Comparison of ENCODE assay signal across 18 mouse cellular contexts in genomic region chr12:111558655-111559054, GRCm38 (mm10). TPM values are rescaled to one million over a fixed set of nuclear protein-coding genes. Genes with fewer than 3 reads are reported as not detected.
DNase-seq lines count a peak whose midpoint lies in the region; ATAC-seq and TF ChIP-seq lines count a peak whose summit lies in the region.
"Had no signal": no experiment of that assay in that cellular context is flagged by ENCODE, and none has a peak within 500 bp of the region (broad histone marks: within the 10 kb centered on the region; RNA-seq: fewer than 3 reads in every experiment).

No protein-coding gene starts in this region.

- DNase-seq in kidney, postnatal 14 days, result no peak
- DNase-seq in c-Kit-positive CD71-positive TER-119-negative erythroid progenitor cells, embryonic 14.5 days (ENCODE audit: low read depth), result peak; percentile 47
- DNase-seq in liver, result peak; percentile 85
- DNase-seq in layer of hippocampus, adult 9-10 months (ENCODE audit: low spot score), result no peak
- no peak for DNase-seq in urinary bladder, postnatal 25 days (ENCODE audit: low spot score)
- DNase-seq in thymus, adult 2 months, result no peak
- DNase-seq: adrenal gland, postnatal 25 days; cerebellum, adult 9-11 months; heart, postnatal 10 days; kidney, postnatal 25 days; lung, postnatal 10 days; right cerebral cortex, postnatal 14 days had no signal

- no peak overlapping the region for H3K4me3 ChIP-seq in kidney, embryonic 15.5 days (replicated peaks)
- no peak overlapping the region for H3K4me3 ChIP-seq in thymus, adult 2 months (ENCODE audit: control insufficient read depth, insufficient read depth, low read length)
- H3K4me3 ChIP-seq: embryonic facial prominence, embryonic 13.5 days; forebrain, embryonic 12.5 days; hindbrain, embryonic 13.5 days; neural tube, embryonic 12.5 days had no signal

- no peak overlapping the region for H3K9ac ChIP-seq in kidney, embryonic 15.5 days
- H3K9ac ChIP-seq: embryonic facial prominence, embryonic 13.5 days; forebrain, embryonic 12.5 days; hindbrain, embryonic 13.5 days; neural tube, embryonic 12.5 days had no signal

- WGBS in kidney, embryonic 15.5 days, result 54% methylated on average over 2 of the region's 2 CpGs
- WGBS in thymus, adult 2 months, result 83% methylated on average over 2 of the region's 2 CpGs

- no peak overlapping the region for H3K27ac ChIP-seq in kidney, embryonic 15.5 days
- no peak overlapping the region for H3K27ac ChIP-seq in thymus, adult 2 months (ENCODE audit: control insufficient read depth, insufficient read depth, low read length)
- H3K27ac ChIP-seq: embryonic facial prominence, embryonic 13.5 days; forebrain, embryonic 12.5 days; hindbrain, embryonic 13.5 days; neural tube, embryonic 12.5 days had no signal

- no peak overlapping the region for H3K4me2 ChIP-seq in kidney, embryonic 15.5 days
- H3K4me2 ChIP-seq: embryonic facial prominence, embryonic 13.5 days; forebrain, embryonic 12.5 days; hindbrain, embryonic 13.5 days; neural tube, embryonic 12.5 days had no signal

- no peak for TF ChIP-seq CTCF in thymus, adult 2 months (IDR thresholded peaks at IDR 0.05; ENCODE audit: borderline replicate concordance, control insufficient read depth, extremely low read depth, insufficient read depth, low read length, poor library complexity)

- no peaks in the 10 kb centered on the region for H3K27me3 ChIP-seq in kidney, embryonic 15.5 days
- no peaks in the 10 kb centered on the region for H3K27me3 ChIP-seq in thymus, adult 2 months (ENCODE audit: control insufficient read depth, insufficient read depth, low read length)
- H3K27me3 ChIP-seq: embryonic facial prominence, embryonic 13.5 days; forebrain, embryonic 12.5 days; hindbrain, embryonic 13.5 days; neural tube, embryonic 12.5 days had no signal

- H3K36me3 ChIP-seq in kidney, embryonic 15.5 days, result no peaks in the 10 kb centered on the region
- H3K36me3 ChIP-seq in thymus, adult 2 months (ENCODE audit: control insufficient read depth, insufficient read depth, low read length), result no peaks in the 10 kb centered on the region
- H3K36me3 ChIP-seq: embryonic facial prominence, embryonic 13.5 days; forebrain, embryonic 12.5 days; hindbrain, embryonic 13.5 days; neural tube, embryonic 12.5 days had no signal

- ATAC-seq in kidney, embryonic 15.5 days (replicated peaks; ENCODE audit: low FRiP score), result peak; percentile 64; the same call in 1 of the 2 replicates
- peak; percentile 47 for ATAC-seq in megakaryocyte progenitor cell, adult 5-6 weeks (replicated peaks; ENCODE audit: poor library complexity)

- no peak for TF ChIP-seq POLR2A in thymus, adult 2 months (IDR thresholded peaks at IDR 0.05; ENCODE audit: control insufficient read depth, extremely low read depth, insufficient read depth, low read length, poor library complexity)

- no peaks in the 10 kb centered on the region for H3K9me3 ChIP-seq in kidney, embryonic 15.5 days (replicated peaks)
- H3K9me3 ChIP-seq: embryonic facial prominence, embryonic 13.5 days; forebrain, embryonic 12.5 days; hindbrain, embryonic 13.5 days; neural tube, embryonic 12.5 days had no signal

- H3K4me1 ChIP-seq in kidney, embryonic 15.5 days, result no peaks in the 10 kb centered on the region
- H3K4me1 ChIP-seq in thymus, adult 2 months (replicated peaks; ENCODE audit: control insufficient read depth, insufficient read depth, low read length), result peaks cover 9% of the 10 kb centered on the region; the same call in 1 of the 2 replicates
- H3K4me1 ChIP-seq: forebrain, embryonic 12.5 days had no signal

RNA-seq across cellular contexts. Expression of gene Mark3, which starts 15.7 kb away (rescaled TPM):
- 39.7 and 50.3 TPM in 2 replicates for polyA plus RNA-seq in kidney, embryonic 15.5 days (2015; fragmentation: Nextera tagmentation; extraction: Ambion mirVana)
- total RNA-seq in megakaryocyte progenitor cell, adult 5-6 weeks (2015), result 60.2 and 88.1 TPM in 2 replicates
- total RNA-seq in megakaryocyte progenitor cell, adult 5-6 weeks (2017), result 63.5 and 73.1 TPM in 2 replicates
- polyA plus RNA-seq in thymus, adult 2 months (2012; rRNA removed), result 45.9 and 47.7 TPM in 2 replicates

RNA-seq across cellular contexts. Expression of gene Eif5, which starts 20.8 kb away (rescaled TPM):
- 577 and 624 TPM in 2 replicates for polyA plus RNA-seq in kidney, embryonic 15.5 days (2015; fragmentation: Nextera tagmentation; extraction: Ambion mirVana)
- total RNA-seq in megakaryocyte progenitor cell, adult 5-6 weeks (2015), result 349 and 403 TPM in 2 replicates
- 221 and 322 TPM in 2 replicates for total RNA-seq in megakaryocyte progenitor cell, adult 5-6 weeks (2017)
- polyA plus RNA-seq in thymus, adult 2 months (2012; rRNA removed), result 88.0 and 124 TPM in 2 replicates

Comparison
In these comparisons a context has a peak if more than half of its experiments do, and no peak if none do; other contexts are left out.
1. DNase-seq: peak in c-Kit-positive CD71-positive TER-119-negative erythroid progenitor cells, embryonic 14.5 days (single experiment) and liver (single experiment); none in kidney, postnatal 14 days (single experiment), layer of hippocampus, adult 9-10 months (single experiment), urinary bladder, postnatal 25 days (single experiment) and thymus, adult 2 months (single experiment).